Mouse (Mus musculus) kidney, postnatal 10 days (tissue): ENCODE data around the gene Hpn.
A peak's percentile ranks its signal among the peaks of the same experiment; 100 is the strongest.

Experiments used
- DNase-seq: peaks from one replicate; pipeline ENCODE4 v3.0.0; 2021; ENCODE audit warnings: mixed read lengths

Hpn gene

GRCm38 (mm10) chr7:31109796-31110195, 5.3 kb downstream of the Hpn start:
- no peak for DNase-seq

- peak; percentile 84 for DNase-seq
Measured at GRCm38 (mm10) chr7:31109091-31109490, 6.0 kb downstream of the Hpn start.

- DNase-seq, result no peak
Measured at GRCm38 (mm10) chr7:31107781-31108180, 7.3 kb downstream of the Hpn start.

- DNase-seq, result no peak
Measured at GRCm38 (mm10) chr7:31106166-31106565, 8.9 kb downstream of the Hpn start.

- peak; percentile 81 for DNase-seq
Measured at GRCm38 (mm10) chr7:31105061-31105768, 9.9 kb downstream of the Hpn start.

GRCm38 (mm10) chr7:31100786-31101185, 14.3 kb downstream of the Hpn start:
- DNase-seq, result no peak

GRCm38 (mm10) chr7:31099612-31099982, 15.5 kb downstream of the Hpn start:
- no peak for DNase-seq

- DNase-seq, result peak; percentile 53
Measured at GRCm38 (mm10) chr7:31098697-31099611, 16.1 kb downstream of the Hpn start.

- DNase-seq, result peak; percentile 97
Measured at GRCm38 (mm10) chr7:31097583-31098248, 17.4 kb downstream of the Hpn start.

GRCm38 (mm10) chr7:31096892-31097564, 18.1 kb downstream of the Hpn start:
- no peak for DNase-seq

GRCm38 (mm10) chr7:31094774-31095501, 20.2 kb downstream of the Hpn start:
- DNase-seq, result no peak

- no peak for DNase-seq
Measured at GRCm38 (mm10) chr7:31089721-31090120, 25.4 kb downstream of the Hpn start.

GRCm38 (mm10) chr7:31088206-31088605, 26.9 kb downstream of the Hpn start:
- no peak for DNase-seq

GRCm38 (mm10) chr7:31087262-31087661, 27.8 kb downstream of the Hpn start:
- DNase-seq, result no peak

- no peak for DNase-seq
Measured at GRCm38 (mm10) chr7:31086175-31086755, 28.8 kb downstream of the Hpn start.

- DNase-seq, result peak; percentile 58
Measured at GRCm38 (mm10) chr7:31085171-31085570, 29.9 kb downstream of the Hpn start.

GRCm38 (mm10) chr7:31084140-31084539, 30.9 kb downstream of the Hpn start:
- peak; percentile 45 for DNase-seq

GRCm38 (mm10) chr7:31082831-31083588, 32.1 kb downstream of the Hpn start:
- peak; percentile 47 for DNase-seq

GRCm38 (mm10) chr7:31082106-31082505, 33.0 kb downstream of the Hpn start:
- DNase-seq, result no peak

GRCm38 (mm10) chr7:31081106-31081505, 34.0 kb downstream of the Hpn start:
- no peak for DNase-seq

GRCm38 (mm10) chr7:31080611-31081010, 34.5 kb downstream of the Hpn start:
- no peak for DNase-seq
